Mouse (Mus musculus) heart, postnatal 0 days (tissue): ENCODE measurements around the gene Chmp2b.

Experiments
- CTCF ChIP-seq: IDR thresholded peaks from 2 replicates; pipeline ENCODE4 v1.5.1; 2016; ENCODE audit warnings: antibody characterized with exemption, control low read depth, low read depth
- EP300 ChIP-seq: IDR thresholded peaks from 2 replicates; pipeline ENCODE4 v1.6.1; 2016; ENCODE audit warnings: antibody characterized with exemption, low read depth

DNA sequence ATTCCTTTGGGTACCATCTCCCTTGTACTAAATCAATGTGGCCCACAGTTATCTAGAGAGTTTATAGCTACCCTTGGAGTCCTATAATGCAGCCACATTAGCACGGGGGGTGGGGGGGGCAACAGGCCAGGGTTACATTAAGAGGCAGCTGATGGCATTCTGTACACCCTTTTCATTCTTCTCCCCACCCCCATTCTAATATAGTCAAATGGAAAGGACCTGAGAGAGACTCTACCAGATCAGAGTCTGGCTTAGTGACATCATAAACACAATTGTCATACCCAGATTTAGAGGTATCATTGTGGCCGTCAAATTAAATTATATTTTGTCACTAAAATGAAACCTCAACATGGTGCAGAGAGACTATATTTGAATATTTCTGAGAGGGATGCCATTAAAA lies 36.5 kb downstream of the Chmp2b start:
- TF ChIP-seq EP300 (no peak), CTCF (no peak)
